Mouse (Mus musculus) retina, adult 2 months (tissue): ENCODE measurements around the gene Nav3.
"Not testable (repeated sequence)": the region's sequence is repeated elsewhere in the genome, so short reads cannot be mapped to it uniquely, and the experiment has no call there.

Source experiments
- DNase-seq: peaks from one replicate; pipeline ENCODE4 v3.0.0-alpha.2; 2012; ENCODE audit warnings: low read depth, low spot score

The Nav3 gene

GRCm38 (mm10) chr10:110383506-110384229 is 72.3 kb downstream of the Nav3 start:
- DNase-seq = not testable (repeated sequence)

GRCm38 (mm10) chr10:110380792-110381191 is 75.2 kb downstream of the Nav3 start:
- DNase-seq = no peak

- DNase-seq = no peak
Observed at GRCm38 (mm10) chr10:110372724-110373455, 83.1 kb downstream of the Nav3 start.

- no peak for DNase-seq
Observed at GRCm38 (mm10) chr10:110352148-110352547, 103.9 kb downstream of the Nav3 start.

GRCm38 (mm10) chr10:110330030-110330429 is 126.0 kb downstream of the Nav3 start:
- DNase-seq = no peak

GRCm38 (mm10) chr10:110329629-110330028 is 126.4 kb downstream of the Nav3 start:
- no peak for DNase-seq

- no peak for DNase-seq
Observed at GRCm38 (mm10) chr10:110322082-110322632, 133.8 kb downstream of the Nav3 start.

GRCm38 (mm10) chr10:110317275-110317674 is 138.7 kb downstream of the Nav3 start:
- DNase-seq = no peak

GRCm38 (mm10) chr10:110314525-110314924 is 141.5 kb downstream of the Nav3 start:
- DNase-seq = no peak

GRCm38 (mm10) chr10:110313959-110314358 is 142.0 kb downstream of the Nav3 start:
- no peak for DNase-seq

GRCm38 (mm10) chr10:110309511-110309910 is 146.5 kb downstream of the Nav3 start:
- no peak for DNase-seq

GRCm38 (mm10) chr10:110305609-110306008 is 150.4 kb downstream of the Nav3 start:
- no peak for DNase-seq

GRCm38 (mm10) chr10:110290016-110290623 is 165.9 kb downstream of the Nav3 start:
- DNase-seq = no peak

- DNase-seq = no peak
Observed at GRCm38 (mm10) chr10:110283879-110284278, 172.1 kb downstream of the Nav3 start.

GRCm38 (mm10) chr10:110272818-110273217 is 183.2 kb downstream of the Nav3 start:
- DNase-seq = no peak

- no peak for DNase-seq
Observed at GRCm38 (mm10) chr10:110270561-110270960, 185.4 kb downstream of the Nav3 start.

GRCm38 (mm10) chr10:110242128-110242561 is 213.9 kb downstream of the Nav3 start:
- DNase-seq = no peak

- no peak for DNase-seq
Observed at GRCm38 (mm10) chr10:110240667-110241066, 215.3 kb downstream of the Nav3 start.

- DNase-seq = no peak
Observed at GRCm38 (mm10) chr10:110233307-110233930, 222.6 kb downstream of the Nav3 start.

- DNase-seq = no peak
Observed at GRCm38 (mm10) chr10:110206411-110206810, 249.6 kb downstream of the Nav3 start.

GRCm38 (mm10) chr10:110204121-110204697 is 251.8 kb downstream of the Nav3 start:
- no peak for DNase-seq
